Mouse (Mus musculus) myocyte (in vitro differentiated cells): ENCODE data around the gene Ubox5. TPM values are rescaled to one million over a fixed set of nuclear protein-coding genes. Genes with fewer than 3 reads are reported as not detected.
A peak's percentile ranks its signal among the peaks of the same experiment; 100 is the strongest.

Experiments
- H3K27me3 ChIP-seq: one replicate; pipeline ENCODE4 v1.6.1; 2011; ENCODE audit not compliant: control insufficient read depth, insufficient read depth, insufficient read length
- H3K36me3 ChIP-seq: one replicate; pipeline ENCODE4 v1.6.1; 2011; ENCODE audit not compliant: control insufficient read depth, insufficient read depth
- H3K4me2 ChIP-seq: one replicate; pipeline ENCODE4 v1.6.1; 2011; ENCODE audit warnings: low read depth, control low read depth
- H3K4me3 ChIP-seq: one replicate; pipeline ENCODE4 v1.5.1; 2011; ENCODE audit warnings: mild to moderate bottlenecking, control low read depth, moderate library complexity
- H3K79me2 ChIP-seq: one replicate; pipeline ENCODE4 v1.6.1; 2011; ENCODE audit not compliant: control insufficient read depth, insufficient read depth
- H3ac ChIP-seq: one replicate; pipeline ENCODE4 v1.6.1; 2011; ENCODE audit not compliant: control insufficient read depth, insufficient read length
- CEBPB ChIP-seq: IDR thresholded peaks from 2 replicates; pipeline ENCODE4 v1.6.1; 2011; ENCODE audit warnings: mild to moderate bottlenecking, moderate library complexity; ENCODE audit not compliant: poor library complexity, insufficient read depth, severe bottlenecking
- E2F4 ChIP-seq: IDR thresholded peaks from one replicate; pipeline ENCODE4 v1.6.1; 2011; ENCODE audit warnings: mild to moderate bottlenecking, control low read depth, moderate library complexity; ENCODE audit not compliant: insufficient read depth
- MAX ChIP-seq: IDR thresholded peaks from one replicate; pipeline ENCODE4 v1.6.1; 2011; ENCODE audit warnings: low read depth, mild to moderate bottlenecking, control low read depth
- MYOD1 ChIP-seq, 3 experiments: IDR thresholded peaks; one replicate each; pipeline ENCODE4 v1.6.1; 2011; ENCODE audit warnings: control low read depth in 2 of 3, low read depth in 2 of 3, mild to moderate bottlenecking in 2 of 3, moderate library complexity in 1 of 3; ENCODE audit not compliant: insufficient read length in 2 of 3, control insufficient read depth in 1 of 3
- MYOG ChIP-seq, 3 experiments: IDR thresholded peaks; one replicate each; pipeline ENCODE4 v1.6.1; 2011; ENCODE audit warnings: control low read depth in 2 of 3, low read depth in 2 of 3, mild to moderate bottlenecking in 2 of 3; ENCODE audit not compliant: insufficient read length in 2 of 3, control insufficient read depth in 1 of 3, insufficient read depth in 1 of 3
- POLR2A ChIP-seq: IDR thresholded peaks from one replicate; pipeline ENCODE4 v1.6.1; 2011; ENCODE audit warnings: low read depth, mild to moderate bottlenecking, control low read depth, moderate library complexity; ENCODE audit not compliant: insufficient read length
- POLR2AphosphoS2 ChIP-seq: IDR thresholded peaks from one replicate; pipeline ENCODE4 v1.6.1; 2011; ENCODE audit warnings: low read depth, control low read depth; ENCODE audit not compliant: insufficient read length
- REST ChIP-seq: IDR thresholded peaks from one replicate; pipeline ENCODE4 v1.6.1; 2011; ENCODE audit warnings: mild to moderate bottlenecking, control low read depth, moderate library complexity; ENCODE audit not compliant: insufficient read depth, insufficient read length
- SRF ChIP-seq: IDR thresholded peaks from one replicate; pipeline ENCODE4 v1.6.1; 2011; ENCODE audit warnings: low read depth; ENCODE audit not compliant: control insufficient read depth, insufficient read length
- TCF12 ChIP-seq: IDR thresholded peaks from one replicate; pipeline ENCODE4 v1.6.1; 2011; ENCODE audit warnings: mild to moderate bottlenecking, control low read depth; ENCODE audit not compliant: poor library complexity, insufficient read depth, severe bottlenecking
- TCF3 ChIP-seq: IDR thresholded peaks from one replicate; pipeline ENCODE4 v1.6.1; 2011; ENCODE audit warnings: low read depth, control low read depth; ENCODE audit not compliant: insufficient read length
- USF1 ChIP-seq: IDR thresholded peaks from one replicate; pipeline ENCODE4 v1.6.1; 2011; ENCODE audit warnings: low read depth, mild to moderate bottlenecking, control low read depth, moderate library complexity
- polyA plus RNA-seq: library from polyadenylated mRNA; unstranded; fragments of >200 nt; fragmentation: generic; extraction: Trizol; gene quantifications from one replicate; pipeline ENCODE4 v1.2.1, GENCODE M21; 2012; ENCODE audit warnings: missing spikeins

The Ubox5 gene
- polyA plus RNA-seq, 1 experiment, result 5.4 TPM

DNA sequence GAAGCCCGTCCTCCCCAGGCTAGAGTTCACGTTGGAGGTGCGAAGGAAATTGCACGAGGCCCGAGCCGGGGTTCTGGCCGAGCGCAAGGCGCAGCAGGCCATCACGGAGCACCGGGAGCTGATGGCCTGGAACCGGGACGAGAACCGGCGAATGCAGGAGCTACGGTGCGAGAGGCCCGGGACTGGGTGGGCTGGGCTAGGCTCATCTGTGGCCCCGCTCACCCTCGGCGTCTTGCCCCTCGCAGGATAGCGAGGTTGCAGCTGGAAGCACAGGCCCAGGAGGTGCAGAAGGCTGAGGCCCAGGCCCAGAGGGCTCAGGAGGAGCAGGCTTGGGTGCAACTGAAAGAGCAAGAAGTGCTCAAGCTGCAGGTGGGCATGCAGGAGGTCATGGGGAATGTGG lies 65.8 kb downstream of the Ubox5 start:
- no peaks in the 10 kb centered on the region for H3K27me3 ChIP-seq
- TF ChIP-seq POLR2AphosphoS2 (no peak), SRF (no peak), CEBPB (no peak), MAX (no peak), MYOG (IDR thresholded peaks at IDR 0.05; ENCODE audit: control insufficient read depth in 1 of 3, insufficient read depth in 1 of 3, insufficient read length in 2 of 3, low read depth in 2 of 3) (no peak), MYOD1 (IDR thresholded peaks at IDR 0.05; ENCODE audit: control insufficient read depth in 1 of 3, insufficient read length in 2 of 3, low read depth in 2 of 3) (no peak), TCF3 (no peak), TCF12 (no peak), REST (no peak), E2F4 (no peak), POLR2A (no peak), USF1 (no peak)
- H3ac ChIP-seq, result peak overlapping the region; percentile 82
- peaks cover 13% of the 10 kb centered on the region for H3K79me2 ChIP-seq
- H3K4me3 ChIP-seq, result peak overlapping the region; percentile 81
- H3K4me2 ChIP-seq, result peak overlapping the region; percentile 84
- H3K36me3 ChIP-seq, result peaks cover 6% of the 10 kb centered on the region

DNA sequence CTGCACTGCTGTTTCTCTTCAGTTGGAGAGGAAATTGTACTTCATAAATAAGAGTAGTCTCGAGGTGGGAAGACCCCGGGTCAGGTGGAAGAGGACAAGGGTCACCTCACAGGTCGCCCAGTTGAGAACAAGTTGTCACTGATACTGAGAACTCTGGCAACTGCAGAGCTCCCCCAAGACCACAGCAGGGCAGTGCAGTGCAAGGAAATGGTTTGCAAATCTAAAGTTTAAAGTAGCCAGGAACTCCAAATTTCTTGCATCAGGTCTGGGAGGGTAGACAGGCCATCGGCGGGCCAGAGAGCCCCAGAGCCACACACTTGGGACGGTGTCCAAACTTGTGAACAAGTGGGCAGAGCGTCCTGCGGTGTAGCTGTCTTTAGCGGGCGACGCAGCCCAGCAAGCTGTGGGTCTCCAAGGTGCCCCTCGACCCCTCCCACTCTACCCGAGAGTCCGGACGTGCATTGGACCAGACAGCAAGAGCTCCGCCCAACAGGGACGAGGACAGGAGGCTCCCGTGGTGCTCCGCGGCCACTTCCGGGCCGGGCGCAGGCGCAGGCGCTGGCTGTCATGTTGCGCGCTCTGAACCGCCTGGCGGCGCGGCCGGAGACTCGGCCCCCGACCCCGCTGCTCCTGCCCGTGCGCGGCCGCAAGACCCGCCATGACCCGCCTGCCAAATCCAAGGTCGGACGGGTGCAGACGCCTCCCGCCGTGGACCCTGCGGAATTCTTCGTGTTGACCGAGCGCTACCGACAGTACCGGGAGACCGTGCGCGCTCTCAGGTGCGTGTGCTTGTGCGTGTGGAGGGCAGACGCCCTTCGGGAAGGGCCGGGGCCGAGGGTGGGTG lies 66.4 kb downstream of the Ubox5 start, which contains the start of gene Mrps26:
Mrps26 (plus strand) TSS at position 531 of the 844 bp plus-strand sequence.
- Histone ChIP-seq H3K27me3 (no peaks in the 10 kb centered on the region), H3K36me3 (peaks cover 9% of the 10 kb centered on the region), H3K4me3 (peak within 1 kb of the TSS; percentile 81), H3K4me2 (peak within 1 kb of the TSS; percentile 84), H3ac (peak within 1 kb of the TSS; percentile 82), H3K79me2 (peaks cover 13% of the 10 kb centered on the region)
- TF ChIP-seq REST (no peak), CEBPB (no peak), POLR2A (peak; percentile 90), MAX (no peak), TCF3 (no peak), POLR2AphosphoS2 (peak; percentile 95), E2F4 (no peak), TCF12 (no peak), USF1 (no peak), SRF (peak; percentile 42), MYOG (IDR thresholded peaks at IDR 0.05; ENCODE audit: control insufficient read depth in 1 of 3, insufficient read depth in 1 of 3, insufficient read length in 2 of 3, low read depth in 2 of 3) (peak in 1 of 3 experiments; percentile 2), MYOD1 (IDR thresholded peaks at IDR 0.05; ENCODE audit: control insufficient read depth in 1 of 3, insufficient read length in 2 of 3, low read depth in 2 of 3) (no peak)

GRCm38 (mm10) chr2:130558015-130558414 lies 71.8 kb downstream of the Ubox5 start:
- no peak overlapping the region for H3K4me3 ChIP-seq
- H3K36me3 ChIP-seq, result peaks cover 6% of the 10 kb centered on the region
- TF ChIP-seq POLR2A, result no peak
- no peak for TF ChIP-seq USF1
- no peak for TF ChIP-seq CEBPB
- no peak for TF ChIP-seq POLR2AphosphoS2
- no peak for TF ChIP-seq E2F4
- no peak for TF ChIP-seq TCF3
- no peak for TF ChIP-seq SRF
- no peak for TF ChIP-seq MYOG (IDR thresholded peaks at IDR 0.05; ENCODE audit: control insufficient read depth in 1 of 3, insufficient read depth in 1 of 3, insufficient read length in 2 of 3, low read depth in 2 of 3)
- no peak for TF ChIP-seq MYOD1 (IDR thresholded peaks at IDR 0.05; ENCODE audit: control insufficient read depth in 1 of 3, insufficient read length in 2 of 3, low read depth in 2 of 3)
- TF ChIP-seq MAX, result no peak
- no peak for TF ChIP-seq TCF12
- TF ChIP-seq REST, result no peak
- H3ac ChIP-seq, result no peak overlapping the region
- H3K27me3 ChIP-seq, result no peaks in the 10 kb centered on the region
- H3K4me2 ChIP-seq, result no peak overlapping the region
- H3K79me2 ChIP-seq, result no peaks in the 10 kb centered on the region

GRCm38 (mm10) chr2:130557462-130557861 lies 72.4 kb downstream of the Ubox5 start:
- Histone ChIP-seq H3K27me3 (no peaks in the 10 kb centered on the region), H3K79me2 (no peaks in the 10 kb centered on the region), H3K4me3 (no peak overlapping the region), H3K36me3 (peaks cover 12% of the 10 kb centered on the region), H3K4me2 (no peak overlapping the region), H3ac (no peak overlapping the region)
- TF ChIP-seq MAX (no peak), POLR2A (no peak)

DNA sequence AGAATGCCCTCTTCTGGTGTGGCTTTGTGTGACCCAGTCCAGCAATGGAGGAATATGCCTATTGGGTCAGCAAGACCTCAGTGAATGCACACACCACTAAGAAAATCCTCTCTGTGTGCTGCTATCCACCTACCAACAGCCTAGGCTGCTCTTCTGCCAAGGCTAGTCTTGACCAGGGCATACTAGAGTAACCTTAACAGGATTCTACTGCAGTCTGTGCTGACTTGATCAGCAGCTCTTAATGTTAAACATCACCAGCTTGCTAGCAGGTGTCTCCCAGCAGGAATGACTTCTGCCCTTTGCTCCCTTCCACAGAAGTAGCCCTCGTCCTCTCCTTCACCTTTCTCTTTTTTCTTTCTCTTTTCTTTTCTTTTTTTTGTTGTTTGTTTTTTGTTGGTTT lies 73.5 kb downstream of the Ubox5 start:
- Histone ChIP-seq H3K4me2 (no peak overlapping the region), H3K27me3 (no peaks in the 10 kb centered on the region), H3K36me3 (peaks cover 15% of the 10 kb centered on the region), H3ac (no peak overlapping the region), H3K79me2 (no peaks in the 10 kb centered on the region), H3K4me3 (no peak overlapping the region)
- TF ChIP-seq TCF12, result no peak
- no peak for TF ChIP-seq POLR2A
- TF ChIP-seq MYOG (IDR thresholded peaks at IDR 0.05; ENCODE audit: control insufficient read depth in 1 of 3, insufficient read depth in 1 of 3, insufficient read length in 2 of 3, low read depth in 2 of 3), result no peak
- no peak for TF ChIP-seq MAX
- TF ChIP-seq POLR2AphosphoS2, result no peak
- no peak for TF ChIP-seq MYOD1 (IDR thresholded peaks at IDR 0.05; ENCODE audit: control insufficient read depth in 1 of 3, insufficient read length in 2 of 3, low read depth in 2 of 3)
- no peak for TF ChIP-seq TCF3
- no peak for TF ChIP-seq REST
